Mouse (Mus musculus) CH12.LX (cell line): ENCODE data around the gene Mas1. TPM values are rescaled to one million over a fixed set of nuclear protein-coding genes. Genes with fewer than 3 reads are reported as not detected.
A peak's percentile ranks its signal among the peaks of the same experiment; 100 is the strongest.

Experiments used
- DNase-seq: peaks from one replicate; pipeline ENCODE4 v3.0.0-alpha.2; 2013; ENCODE audit errors: extremely low read depth
- H3K27ac ChIP-seq: 2 replicates; pipeline ENCODE4 v1.5.1; 2012; ENCODE audit warnings: low read depth, mild to moderate bottlenecking, control low read depth, moderate library complexity; ENCODE audit not compliant: insufficient read depth
- H3K27me3 ChIP-seq: replicated peaks from 2 replicates; pipeline ENCODE3; 2012; ENCODE audit warnings: inconsistent platforms
- H3K36me3 ChIP-seq, 2 experiments: replicated peaks in 1 of 2; 2 replicates each; pipeline versions ENCODE3 to v1.6.1; 2012; ENCODE audit warnings: inconsistent platforms in 1 of 2, low read length in 1 of 2, mild to moderate bottlenecking in 1 of 2, mixed read lengths in 1 of 2, moderate library complexity in 1 of 2; ENCODE audit not compliant: control insufficient read depth in 1 of 2, insufficient read depth in 1 of 2
- H3K4me1 ChIP-seq, 2 experiments: 2 replicates each; pipeline ENCODE4 v1.6.1; 2012; ENCODE audit warnings: inconsistent platforms in 1 of 2, moderate library complexity in 1 of 2; ENCODE audit not compliant: insufficient read depth in 2 of 2, control insufficient read depth in 1 of 2
- H3K4me2 ChIP-seq: 2 replicates; pipeline ENCODE4 v1.6.1; 2012; ENCODE audit warnings: low read depth, mild to moderate bottlenecking, control low read depth; ENCODE audit not compliant: poor library complexity, insufficient read depth, severe bottlenecking
- H3K4me3 ChIP-seq, 3 experiments: fragments of 150-350 bp in 1 of 3; sonication (generic) in 1 of 3; replicated peaks in 1 of 3; 2 replicates each; pipeline versions ENCODE3 to v1.5.1; 2011 to 2012; ENCODE audit warnings: low read depth in 2 of 3, low read length in 2 of 3, mild to moderate bottlenecking in 2 of 3, moderate library complexity in 2 of 3, control low read depth in 1 of 3, improper control_type of control experiment in 1 of 3, inconsistent platforms in 1 of 3, mixed read lengths in 1 of 3; ENCODE audit not compliant: poor library complexity in 1 of 3
- H3K79me2 ChIP-seq: replicated peaks from 2 replicates; pipeline ENCODE4 v1.6.1; 2012; ENCODE audit warnings: mild to moderate bottlenecking, moderate library complexity; ENCODE audit not compliant: control insufficient read depth, poor library complexity, insufficient read depth, severe bottlenecking; ENCODE audit errors: extremely low read depth
- H3K9ac ChIP-seq: 2 replicates; pipeline ENCODE4 v1.6.1; 2012; ENCODE audit warnings: low read depth, mild to moderate bottlenecking, control low read depth, moderate library complexity; ENCODE audit not compliant: insufficient read depth
- H3K9me3 ChIP-seq: replicated peaks from 2 replicates; pipeline ENCODE3; 2012; ENCODE audit warnings: low read length, inconsistent platforms, mixed read lengths
- BHLHE40 ChIP-seq: IDR thresholded peaks from 2 replicates; pipeline ENCODE4 v1.6.1; 2011; ENCODE audit warnings: mild to moderate bottlenecking, low read depth, low read length, improper control_type of control experiment
- CHD2 ChIP-seq: IDR thresholded peaks from 2 replicates; pipeline ENCODE4 v1.6.1; 2011; ENCODE audit warnings: low read length, improper control_type of control experiment
- CTCF ChIP-seq, 2 experiments: IDR thresholded peaks in 1 of 2; conservative IDR thresholded peaks in 1 of 2; 2 replicates each; pipeline ENCODE4 v1.5.1; 2011 to 2012; ENCODE audit warnings: low read depth in 2 of 2, low read length in 2 of 2, improper control_type of control experiment in 1 of 2, inconsistent platforms in 1 of 2, mild to moderate bottlenecking in 1 of 2, moderate library complexity in 1 of 2
- E2F4 ChIP-seq: IDR thresholded peaks from 2 replicates; pipeline ENCODE4 v1.6.1; 2011; ENCODE audit warnings: low read depth, low read length, improper control_type of control experiment; ENCODE audit not compliant: insufficient replicate concordance
- ELF1 ChIP-seq: IDR thresholded peaks from 2 replicates; pipeline ENCODE4 v1.6.1; 2014; ENCODE audit warnings: low read depth, mild to moderate bottlenecking, inconsistent platforms, low read length, improper control_type of control experiment
- ETS1 ChIP-seq: conservative IDR thresholded peaks from 2 replicates; pipeline ENCODE4 v1.6.1; 2012; ENCODE audit warnings: low read depth, mild to moderate bottlenecking, inconsistent platforms, low read length, improper control_type of control experiment, moderate library complexity
- GABPA ChIP-seq: IDR thresholded peaks from 2 replicates; pipeline ENCODE4 v1.6.1; 2012; ENCODE audit warnings: low read depth, low read length, improper control_type of control experiment, inconsistent platforms; ENCODE audit not compliant: insufficient replicate concordance
- HCFC1 ChIP-seq: IDR thresholded peaks from 2 replicates; pipeline ENCODE4 v1.6.1; 2012; ENCODE audit warnings: low read depth, mild to moderate bottlenecking, inconsistent platforms, low read length, improper control_type of control experiment
- IRF4 ChIP-seq: IDR thresholded peaks from 2 replicates; pipeline ENCODE4 v1.6.1; 2014; ENCODE audit warnings: low read depth, mild to moderate bottlenecking, inconsistent platforms, low read length, improper control_type of control experiment
- JUND ChIP-seq: conservative IDR thresholded peaks from 2 replicates; pipeline ENCODE4 v1.6.1; 2011; ENCODE audit warnings: low read depth, low read length, improper control_type of control experiment
- MAFK ChIP-seq: IDR thresholded peaks from 2 replicates; pipeline ENCODE4 v1.6.1; 2011; ENCODE audit warnings: low read length, improper control_type of control experiment; ENCODE audit not compliant: insufficient replicate concordance
- MAX ChIP-seq: IDR thresholded peaks from 2 replicates; pipeline ENCODE4 v1.6.1; 2011; ENCODE audit warnings: low read length, improper control_type of control experiment
- MEF2A ChIP-seq: IDR thresholded peaks from 2 replicates; pipeline ENCODE4 v1.6.1; 2014; ENCODE audit warnings: low read depth, mild to moderate bottlenecking, inconsistent platforms, low read length, improper control_type of control experiment, borderline replicate concordance
- MYC ChIP-seq: IDR thresholded peaks from 2 replicates; pipeline ENCODE4 v1.6.1; 2011; ENCODE audit warnings: low read depth, mild to moderate bottlenecking, improper control_type of control experiment, low read length
- NELFE ChIP-seq: IDR thresholded peaks from 2 replicates; pipeline ENCODE4 v1.6.1; 2011; ENCODE audit warnings: low read depth, low read length, improper control_type of control experiment
- PAX5 ChIP-seq: IDR thresholded peaks from 2 replicates; pipeline ENCODE4 v1.6.1; 2012; ENCODE audit warnings: low read length, inconsistent platforms, mixed read lengths
- POLR2A ChIP-seq: IDR thresholded peaks from 2 replicates; pipeline ENCODE4 v1.6.1; 2011; ENCODE audit warnings: low read depth, mild to moderate bottlenecking, improper control_type of control experiment, low read length
- POLR2AphosphoS2 ChIP-seq: IDR thresholded peaks from 2 replicates; pipeline ENCODE4 v1.6.1; 2011; ENCODE audit warnings: low read depth, low read length, improper control_type of control experiment
- RAD21 ChIP-seq: IDR thresholded peaks from 2 replicates; pipeline ENCODE4 v1.6.1; 2011; ENCODE audit warnings: low read depth, mild to moderate bottlenecking, low read length, improper control_type of control experiment, moderate library complexity
- RCOR1 ChIP-seq: conservative IDR thresholded peaks from 2 replicates; pipeline ENCODE4 v1.6.1; 2012; ENCODE audit warnings: low read depth, mild to moderate bottlenecking, inconsistent platforms, low read length, improper control_type of control experiment
- SIN3A ChIP-seq: IDR thresholded peaks from 2 replicates; pipeline ENCODE4 v1.6.1; 2012; ENCODE audit warnings: low read length, improper control_type of control experiment, inconsistent platforms
- SMC3 ChIP-seq: IDR thresholded peaks from 2 replicates; pipeline ENCODE4 v1.6.1; 2011; ENCODE audit warnings: low read depth, low read length, improper control_type of control experiment
- TBP ChIP-seq: conservative IDR thresholded peaks from 2 replicates; pipeline ENCODE4 v1.6.1; 2011; ENCODE audit warnings: low read depth, low read length, improper control_type of control experiment
- USF2 ChIP-seq: conservative IDR thresholded peaks from 2 replicates; pipeline ENCODE4 v1.6.1; 2011; ENCODE audit warnings: low read depth, low read length, improper control_type of control experiment
- ZC3H11A ChIP-seq: IDR thresholded peaks from 2 replicates; pipeline ENCODE4 v1.6.1; 2012; ENCODE audit warnings: low read depth, mild to moderate bottlenecking, inconsistent platforms, low read length, improper control_type of control experiment
- ZKSCAN1 ChIP-seq: IDR thresholded peaks from 2 replicates; pipeline ENCODE4 v1.6.1; 2012; ENCODE audit warnings: low read depth, inconsistent platforms, low read length, improper control_type of control experiment, borderline replicate concordance
- ZMIZ1 ChIP-seq: IDR thresholded peaks from 2 replicates; pipeline ENCODE4 v1.6.1; 2012; ENCODE audit warnings: low read depth, mild to moderate bottlenecking, inconsistent platforms, low read length, improper control_type of control experiment
- ZNF384 ChIP-seq: IDR thresholded peaks from 2 replicates; pipeline ENCODE4 v1.6.1; 2012; ENCODE audit warnings: low read depth, low read length, improper control_type of control experiment, inconsistent platforms
- dilution Hi-C: fragments of 300-500 bp; cut with MboI; formaldehyde crosslinking; loops from 2 replicates; pipeline ENCODE4 v1.14.3; 2020; ENCODE audit warnings: low sequenced_read_pairs; ENCODE audit not compliant: extremely low pct_unique_long_range_greater_than_20kb, extremely low pct_ligation_motif_present
- in situ Hi-C: fragments of 300-500 bp; cut with MboI; formaldehyde crosslinking; loops from 3 replicates; pipeline ENCODE4 v1.14.3; 2019; ENCODE audit warnings: low sequenced_read_pairs, low pct_ligation_motif_present, low pct_unique_long_range_greater_than_20kb, mixed read lengths
- polyA plus RNA-seq: library from polyadenylated mRNA; unstranded; fragments of >175 nt; gene quantifications from 2 replicates; pipeline ENCODE4 v1.2.1, GENCODE M21; 2012; ENCODE audit warnings: low read depth; ENCODE audit not compliant: insufficient read length
- total RNA-seq, 2 experiments: library from RNA; depleted of rRNA; stranded (reverse); fragments of 300-350 nt in 1 of 2; fragments of >200 nt in 1 of 2; gene quantifications; 2 replicates each; pipeline ENCODE4 v1.2.3; 2012 to 2014

The Mas1 gene
- total and polyA plus RNA-seq, 3 experiments = 0.19 TPM; not detected in 2

- Histone ChIP-seq H3K9me3 (no peaks in the 10 kb centered on the region), H3K9ac (no peak overlapping the region), H3K4me3 (no peak overlapping the region), H3K27me3 (no peaks in the 10 kb centered on the region), H3K4me1 (peaks cover 0 to 3% of the 10 kb centered on the region in 2 experiments; a peak in 1 of 4 replicates), H3K4me2 (no peak overlapping the region), H3K27ac (no peak overlapping the region), H3K79me2 (no peaks in the 10 kb centered on the region), H3K36me3 (peaks cover 0 to 18% of the 10 kb centered on the region in 2 experiments)
- TF ChIP-seq MAFK = no peak
- TF ChIP-seq ZNF384 = no peak
- no peak for TF ChIP-seq ZMIZ1
- TF ChIP-seq ZC3H11A = no peak
- no peak for TF ChIP-seq TBP
- peak; percentile 4; the same call in 1 of the 2 replicates for TF ChIP-seq SMC3
- no peak for TF ChIP-seq GABPA
- TF ChIP-seq RCOR1 = no peak
- TF ChIP-seq POLR2AphosphoS2 = no peak
- TF ChIP-seq JUND = no peak
- TF ChIP-seq POLR2A = no peak
- TF ChIP-seq RAD21 = peak; percentile 24
- TF ChIP-seq CTCF (conservative IDR thresholded peaks at IDR 0.05 in 1 of 2, IDR thresholded peaks at IDR 0.05 in 1 of 2; ENCODE audit: low read depth in 2 of 2, low read length in 2 of 2) = peak in 1 of 2 experiments; percentile 18; a peak in 1 of 4 replicates
- no peak for TF ChIP-seq BHLHE40
- TF ChIP-seq CHD2 = no peak
- TF ChIP-seq PAX5 = no peak
- dilution Hi-C loops (no loop called here), in situ Hi-C loops (no loop called here)
- DNase-seq = no peak
These were observed 68.3 kb downstream of the Mas1 start for GRCm38 (mm10) chr17:12799368-12800275.

- no peaks in the 10 kb centered on the region for H3K79me2 ChIP-seq
- H3K9ac ChIP-seq = no peak overlapping the region
- in situ Hi-C loops (no loop called here), dilution Hi-C loops (no loop called here)
- no peaks in the 10 kb centered on the region for H3K27me3 ChIP-seq
- no peak overlapping the region for H3K4me3 ChIP-seq
- peaks cover 2 to 14% of the 10 kb centered on the region in 2 experiments; a peak in 3 of 4 replicates for H3K4me1 ChIP-seq
- H3K9me3 ChIP-seq = no peaks in the 10 kb centered on the region
- no peak overlapping the region for H3K27ac ChIP-seq
- no peak overlapping the region for H3K4me2 ChIP-seq
- H3K36me3 ChIP-seq = peaks cover 0 to 23% of the 10 kb centered on the region in 2 experiments
- TF ChIP-seq ELF1 (no peak), BHLHE40 (no peak), USF2 (no peak), MYC (no peak), MAX (no peak), ZNF384 (no peak), ZC3H11A (no peak), IRF4 (no peak), NELFE (no peak), ETS1 (no peak), RCOR1 (no peak), MEF2A (no peak), HCFC1 (no peak), E2F4 (no peak), SIN3A (no peak), POLR2A (no peak), SMC3 (no peak), POLR2AphosphoS2 (no peak), JUND (no peak), ZKSCAN1 (no peak)
- DNase-seq = no peak
These were observed 69.4 kb downstream of the Mas1 start for GRCm38 (mm10) chr17:12798571-12798970.
